Mouse (Mus musculus): ENCODE data around the gene Rgs11. TPM values are rescaled to one million over a fixed set of nuclear protein-coding genes. Genes with fewer than 3 reads are reported as not detected.

Rgs11 gene
- total and polyA plus RNA-seq, 3 experiments: 14.7 to 37.9 (median 34.9) TPM

- H3K27me3 ChIP-seq (ENCODE audit: insufficient read depth, low read length): no peaks in the 10 kb centered on the region; the same call in 1 of the 2 replicates
- H3K4me3 ChIP-seq (ENCODE audit: low read depth, low read length): peak overlapping the region; percentile 73
- peaks cover 65% of the 10 kb centered on the region for H3K36me3 ChIP-seq (replicated peaks)
- DNase-seq (ENCODE audit: low spot score) (peak; percentile 78), ATAC-seq (ENCODE audit: extremely low read depth, insufficient number of reproducible peaks, low FRiP score, poor library complexity, severe bottlenecking) (peak; percentile 30; the same call in 1 of the 2 replicates)
- H3K4me1 ChIP-seq (ENCODE audit: insufficient read depth, low read depth, low read length): peaks cover 89% of the 10 kb centered on the region
- H3K9me3 ChIP-seq (replicated peaks): no peaks in the 10 kb centered on the region
- TF ChIP-seq GATA2 (IDR thresholded peaks at IDR 0.05; ENCODE audit: borderline replicate concordance, low read depth, low read length) (no peak), GATA1 (IDR thresholded peaks at IDR 0.05; ENCODE audit: borderline replicate concordance, low read length) (no peak), POLR2AphosphoS5 (IDR thresholded peaks at IDR 0.05; ENCODE audit: insufficient replicate concordance, low read depth, low read length) (no peak), TAL1 (conservative IDR thresholded peaks at IDR 0.05; ENCODE audit: low read depth, low read length) (no peak), CTCF (IDR thresholded peaks at IDR 0.05; ENCODE audit: low read depth, low read length) (no peak)
Observed at GRCm38 (mm10) chr17:26200831-26201705, 1.7 kb upstream of the Rgs11 start.

GRCm38 (mm10) chr17:26201998-26202397, 753 bp upstream of the Rgs11 start:
- Histone ChIP-seq H3K36me3 (replicated peaks) (peaks cover 64% of the 10 kb centered on the region), H3K9me3 (replicated peaks) (no peaks in the 10 kb centered on the region), H3K4me1 (ENCODE audit: insufficient read depth, low read depth, low read length) (peaks cover 92% of the 10 kb centered on the region), H3K4me3 (ENCODE audit: low read depth, low read length) (peak overlapping the region; percentile 73; the same call in 1 of the 2 replicates), H3K27me3 (ENCODE audit: insufficient read depth, low read length) (no peaks in the 10 kb centered on the region; the same call in 1 of the 2 replicates)
- no peak for TF ChIP-seq GATA1 (IDR thresholded peaks at IDR 0.05; ENCODE audit: borderline replicate concordance, low read length)
- no peak for TF ChIP-seq TAL1 (conservative IDR thresholded peaks at IDR 0.05; ENCODE audit: low read depth, low read length)
- TF ChIP-seq GATA2 (IDR thresholded peaks at IDR 0.05; ENCODE audit: borderline replicate concordance, low read depth, low read length): no peak
- no peak for TF ChIP-seq POLR2AphosphoS5 (IDR thresholded peaks at IDR 0.05; ENCODE audit: insufficient replicate concordance, low read depth, low read length)
- DNase-seq (ENCODE audit: low spot score) (no peak), ATAC-seq (ENCODE audit: extremely low read depth, insufficient number of reproducible peaks, low FRiP score, poor library complexity, severe bottlenecking) (no peak)

- no peak for ATAC-seq (ENCODE audit: extremely low read depth, insufficient number of reproducible peaks, low FRiP score, poor library complexity, severe bottlenecking)
- Histone ChIP-seq H3K4me1 (ENCODE audit: insufficient read depth, low read depth, low read length) (peaks cover 81% of the 10 kb centered on the region), H3K36me3 (replicated peaks) (peaks cover 64% of the 10 kb centered on the region), H3K27me3 (ENCODE audit: insufficient read depth, low read length) (no peaks in the 10 kb centered on the region; the same call in 1 of the 2 replicates), H3K4me3 (ENCODE audit: low read depth, low read length) (peak overlapping the region; percentile 78), H3K9me3 (replicated peaks) (no peaks in the 10 kb centered on the region)
- DNase-seq (ENCODE audit: low spot score): peak; percentile 30
- TF ChIP-seq CTCF (IDR thresholded peaks at IDR 0.05; ENCODE audit: low read depth, low read length) (no peak), GATA1 (IDR thresholded peaks at IDR 0.05; ENCODE audit: borderline replicate concordance, low read length) (no peak), TAL1 (conservative IDR thresholded peaks at IDR 0.05; ENCODE audit: low read depth, low read length) (no peak), POLR2AphosphoS5 (IDR thresholded peaks at IDR 0.05; ENCODE audit: insufficient replicate concordance, low read depth, low read length) (no peak), GATA2 (IDR thresholded peaks at IDR 0.05; ENCODE audit: borderline replicate concordance, low read depth, low read length) (no peak)
Observed at GRCm38 (mm10) chr17:26203321-26203811, 615 bp downstream of the Rgs11 start.

- Histone ChIP-seq H3K27me3 (ENCODE audit: insufficient read depth, low read length) (no peaks in the 10 kb centered on the region; the same call in 1 of the 2 replicates), H3K9me3 (replicated peaks) (no peaks in the 10 kb centered on the region), H3K36me3 (replicated peaks) (peaks cover 52% of the 10 kb centered on the region), H3K4me3 (ENCODE audit: low read depth, low read length) (no peak overlapping the region), H3K4me1 (ENCODE audit: insufficient read depth, low read depth, low read length) (peaks cover 67% of the 10 kb centered on the region)
- no peak for TF ChIP-seq TAL1 (conservative IDR thresholded peaks at IDR 0.05; ENCODE audit: low read depth, low read length)
- TF ChIP-seq GATA1 (IDR thresholded peaks at IDR 0.05; ENCODE audit: borderline replicate concordance, low read length): no peak
- no peak for TF ChIP-seq CTCF (IDR thresholded peaks at IDR 0.05; ENCODE audit: low read depth, low read length)
- no peak for TF ChIP-seq GATA2 (IDR thresholded peaks at IDR 0.05; ENCODE audit: borderline replicate concordance, low read depth, low read length)
- TF ChIP-seq POLR2AphosphoS5 (IDR thresholded peaks at IDR 0.05; ENCODE audit: insufficient replicate concordance, low read depth, low read length): no peak
- ATAC-seq (ENCODE audit: extremely low read depth, insufficient number of reproducible peaks, low FRiP score, poor library complexity, severe bottlenecking) (no peak), DNase-seq (ENCODE audit: low spot score) (no peak)
Observed at GRCm38 (mm10) chr17:26204766-26205165, 2.0 kb downstream of the Rgs11 start.

- H3K36me3 ChIP-seq (replicated peaks): peaks cover 64% of the 10 kb centered on the region
- no peak for TF ChIP-seq GATA1 (IDR thresholded peaks at IDR 0.05; ENCODE audit: borderline replicate concordance, low read length)
- TF ChIP-seq GATA2 (IDR thresholded peaks at IDR 0.05; ENCODE audit: borderline replicate concordance, low read depth, low read length): no peak
- TF ChIP-seq CTCF (IDR thresholded peaks at IDR 0.05; ENCODE audit: low read depth, low read length): no peak
- no peak for TF ChIP-seq TAL1 (conservative IDR thresholded peaks at IDR 0.05; ENCODE audit: low read depth, low read length)
- no peak for TF ChIP-seq POLR2AphosphoS5 (IDR thresholded peaks at IDR 0.05; ENCODE audit: insufficient replicate concordance, low read depth, low read length)
- no peaks in the 10 kb centered on the region; the same call in 1 of the 2 replicates for H3K27me3 ChIP-seq (ENCODE audit: insufficient read depth, low read length)
- no peak overlapping the region for H3K4me3 ChIP-seq (ENCODE audit: low read depth, low read length)
- ATAC-seq (ENCODE audit: extremely low read depth, insufficient number of reproducible peaks, low FRiP score, poor library complexity, severe bottlenecking): no peak
- no peak for DNase-seq (ENCODE audit: low spot score)
- peaks cover 51% of the 10 kb centered on the region for H3K4me1 ChIP-seq (ENCODE audit: insufficient read depth, low read depth, low read length)
- H3K9me3 ChIP-seq (replicated peaks): no peaks in the 10 kb centered on the region
Observed at GRCm38 (mm10) chr17:26206392-26206791, 3.6 kb downstream of the Rgs11 start.

GRCm38 (mm10) chr17:26207686-26208085, 4.9 kb downstream of the Rgs11 start, which contains the start of gene Arhgdig:
Gene Arhgdig, minus strand, starts transcription at chr17:26207786.
- peaks cover 74% of the 10 kb centered on the region for H3K36me3 ChIP-seq (replicated peaks)
- ATAC-seq (ENCODE audit: extremely low read depth, insufficient number of reproducible peaks, low FRiP score, poor library complexity, severe bottlenecking) (no peak), DNase-seq (ENCODE audit: low spot score) (no peak)
- no peaks in the 10 kb centered on the region; the same call in 1 of the 2 replicates for H3K27me3 ChIP-seq (ENCODE audit: insufficient read depth, low read length)
- no peak for TF ChIP-seq CTCF (IDR thresholded peaks at IDR 0.05; ENCODE audit: low read depth, low read length)
- no peak for TF ChIP-seq GATA2 (IDR thresholded peaks at IDR 0.05; ENCODE audit: borderline replicate concordance, low read depth, low read length)
- no peak for TF ChIP-seq TAL1 (conservative IDR thresholded peaks at IDR 0.05; ENCODE audit: low read depth, low read length)
- TF ChIP-seq POLR2AphosphoS5 (IDR thresholded peaks at IDR 0.05; ENCODE audit: insufficient replicate concordance, low read depth, low read length): no peak
- no peak for TF ChIP-seq GATA1 (IDR thresholded peaks at IDR 0.05; ENCODE audit: borderline replicate concordance, low read length)
- H3K9me3 ChIP-seq (replicated peaks): no peaks in the 10 kb centered on the region
- H3K4me1 ChIP-seq (ENCODE audit: insufficient read depth, low read depth, low read length): peaks cover 38% of the 10 kb centered on the region
- no peak within 1 kb of the TSS for H3K4me3 ChIP-seq (ENCODE audit: low read depth, low read length)
